Mouse (Mus musculus) liver, embryonic 14.5 days (tissue): ENCODE results near the gene Dusp22.

Source experiments
- CTCF ChIP-seq: IDR thresholded peaks from 2 replicates; pipeline ENCODE4 v1.5.1; 2016; ENCODE audit warnings: antibody characterized with exemption, low read depth, control low read depth
- EP300 ChIP-seq: IDR thresholded peaks from 2 replicates; pipeline ENCODE4 v1.6.1; 2016; ENCODE audit warnings: antibody characterized with exemption, low read depth

DNA sequence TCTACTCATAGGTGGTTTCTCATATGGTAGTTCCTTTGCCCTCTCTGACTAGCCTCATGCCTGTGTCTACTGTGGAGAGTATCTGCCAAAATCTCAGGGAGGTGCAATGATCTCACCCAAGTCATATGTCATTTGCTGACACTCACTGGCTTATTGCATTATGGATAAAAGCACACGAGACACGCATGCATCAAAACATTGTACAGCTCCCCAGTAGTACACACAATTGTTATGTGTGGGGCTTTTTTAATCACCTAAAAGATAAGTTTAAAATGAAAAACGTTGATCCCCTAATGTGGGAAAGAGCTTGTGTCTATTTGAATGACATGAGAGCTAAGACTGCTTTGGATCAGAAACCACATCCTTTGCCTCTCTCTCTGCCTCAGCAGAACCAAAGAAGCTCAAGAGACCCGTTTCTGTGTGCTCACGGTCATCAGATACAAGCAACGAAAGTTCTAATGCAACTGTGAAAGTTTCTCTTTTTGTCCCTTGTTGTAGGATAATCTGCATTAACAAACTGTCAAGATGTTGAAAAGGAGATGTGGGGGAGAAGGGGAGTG, 82.7 kb downstream of the Dusp22 start:
- TF ChIP-seq CTCF (no peak), EP300 (no peak)
